Mouse (Mus musculus) lung, postnatal 36 days (tissue): ENCODE data around the gene Ubp1.

Source experiments
- DNase-seq: peaks from one replicate; pipeline ENCODE4 v3.0.0; 2022; ENCODE audit warnings: mixed read lengths

The Ubp1 gene

GRCm38 (mm10) chr9:113970041-113970440, 39.3 kb downstream of the Ubp1 start:
- no peak for DNase-seq

- DNase-seq: no peak
Observed at GRCm38 (mm10) chr9:113971615-113972014, 40.9 kb downstream of the Ubp1 start.

GRCm38 (mm10) chr9:113973857-113974256, 43.1 kb downstream of the Ubp1 start:
- DNase-seq: no peak

GRCm38 (mm10) chr9:113974945-113975344, 44.2 kb downstream of the Ubp1 start:
- no peak for DNase-seq

GRCm38 (mm10) chr9:113975442-113975841, 44.7 kb downstream of the Ubp1 start:
- no peak for DNase-seq

GRCm38 (mm10) chr9:113976264-113976663, 45.5 kb downstream of the Ubp1 start:
- no peak for DNase-seq

GRCm38 (mm10) chr9:113977225-113977840, 46.6 kb downstream of the Ubp1 start:
- DNase-seq: no peak

GRCm38 (mm10) chr9:113978656-113979055, 47.9 kb downstream of the Ubp1 start:
- no peak for DNase-seq

- no peak for DNase-seq
Observed at GRCm38 (mm10) chr9:113979356-113979755, 48.6 kb downstream of the Ubp1 start.

GRCm38 (mm10) chr9:113981099-113981880, 50.6 kb downstream of the Ubp1 start:
- peak; percentile 30 for DNase-seq

GRCm38 (mm10) chr9:113982451-113982850, 51.7 kb downstream of the Ubp1 start:
- DNase-seq: no peak

GRCm38 (mm10) chr9:113982883-113983670, 52.3 kb downstream of the Ubp1 start:
- DNase-seq: no peak

GRCm38 (mm10) chr9:113984946-113985620, 54.3 kb downstream of the Ubp1 start:
- DNase-seq: no peak

- peak; percentile 88 for DNase-seq
Observed at GRCm38 (mm10) chr9:113990547-113991248, 60.0 kb downstream of the Ubp1 start.

GRCm38 (mm10) chr9:113992810-113993209, 62.1 kb downstream of the Ubp1 start:
- no peak for DNase-seq

- no peak for DNase-seq
Observed at GRCm38 (mm10) chr9:113998311-113998710, 67.6 kb downstream of the Ubp1 start.

GRCm38 (mm10) chr9:114006801-114007200, 76.1 kb downstream of the Ubp1 start:
- DNase-seq: no peak

GRCm38 (mm10) chr9:114007850-114008350, 77.2 kb downstream of the Ubp1 start:
- DNase-seq: no peak

- no peak for DNase-seq
Observed at GRCm38 (mm10) chr9:114009526-114009925, 78.8 kb downstream of the Ubp1 start.

GRCm38 (mm10) chr9:114011203-114011602, 80.5 kb downstream of the Ubp1 start:
- no peak for DNase-seq

- no peak for DNase-seq
Observed at GRCm38 (mm10) chr9:114014034-114014433, 83.3 kb downstream of the Ubp1 start.

- no peak for DNase-seq
Observed at GRCm38 (mm10) chr9:114015724-114016123, 85.0 kb downstream of the Ubp1 start.
